Mouse (Mus musculus) embryonic facial prominence, embryonic 12.5 days (tissue): ENCODE measurements around the gene Fam217b. TPM values are rescaled to one million over a fixed set of nuclear protein-coding genes. Genes with fewer than 3 reads are reported as not detected.

Source experiments
- ATAC-seq: fragments of 200-750 bp; cut with Nextera tagmentation; 2 replicates; pipeline ENCODE4 v1.8.0; 2017; ENCODE audit not compliant: insufficient number of reproducible peaks, insufficient read depth, low FRiP score, low TSS enrichment
- H3K27ac ChIP-seq: fragments of 300-500 bp; sonication (generic); 2 replicates; pipeline ENCODE4 v1.5.1; 2016; ENCODE audit warnings: mild to moderate bottlenecking
- H3K27me3 ChIP-seq: fragments of 300-500 bp; sonication (generic); 2 replicates; pipeline ENCODE4 v1.6.1; 2016; ENCODE audit warnings: mild to moderate bottlenecking, moderate library complexity
- H3K36me3 ChIP-seq: fragments of 300-500 bp; sonication (generic); 2 replicates; pipeline ENCODE4 v1.6.1; 2016; ENCODE audit warnings: mild to moderate bottlenecking
- H3K4me1 ChIP-seq: fragments of 300-500 bp; sonication (generic); 2 replicates; pipeline ENCODE4 v1.6.1; 2016
- H3K4me2 ChIP-seq: fragments of 300-500 bp; sonication (generic); replicated peaks from 2 replicates; pipeline ENCODE4 v1.6.1; 2016; ENCODE audit warnings: mild to moderate bottlenecking, moderate library complexity
- H3K4me3 ChIP-seq: fragments of 300-500 bp; sonication (generic); 2 replicates; pipeline ENCODE4 v1.5.1; 2016; ENCODE audit warnings: mild to moderate bottlenecking
- H3K9ac ChIP-seq: fragments of 300-500 bp; sonication (generic); 2 replicates; pipeline ENCODE4 v1.6.1; 2016; ENCODE audit warnings: mild to moderate bottlenecking, moderate library complexity
- H3K9me3 ChIP-seq: fragments of 300-500 bp; sonication (generic); 2 replicates; pipeline ENCODE4 v1.6.1; 2016; ENCODE audit warnings: mild to moderate bottlenecking, moderate library complexity
- WGBS: fragments of 180-500 bp; shearing (Covaris S2); methylation state at CpG from one replicate; pipeline ENCODE4 v1.1.7; 2016; 5-methylcytosine and 5-hydroxymethylcytosine counted together
- polyA plus RNA-seq: library from polyadenylated mRNA; unstranded; fragments of >200 nt; fragmentation: Nextera tagmentation; extraction: Ambion mirVana; gene quantifications from 2 replicates; pipeline ENCODE4 v1.2.1, GENCODE M21; 2016

Gene Fam217b
- polyA plus RNA-seq, 1 experiment from 2014 or later = 4.7 TPM

DNA sequence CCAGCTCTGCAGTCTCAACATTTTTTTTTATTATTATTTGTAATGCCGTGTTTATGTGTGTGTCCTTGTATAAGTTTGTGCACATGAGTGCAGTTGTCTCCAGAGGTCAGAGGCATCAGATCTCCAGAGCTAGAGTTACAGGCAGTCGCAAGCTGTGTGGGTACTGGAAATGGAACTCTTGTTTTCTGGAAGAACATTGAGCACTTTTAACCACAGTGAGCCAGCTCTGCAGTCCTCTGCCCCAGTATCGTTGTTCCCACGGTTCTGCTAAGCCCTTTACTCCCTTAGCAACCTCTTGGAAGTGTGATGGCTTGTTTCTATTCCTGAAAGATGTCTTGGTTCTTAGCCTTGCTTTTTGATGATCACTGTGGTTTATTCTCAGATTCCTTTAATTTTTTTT, 35.1 kb downstream of the Fam217b start:
- H3K36me3 ChIP-seq = no peaks in the 10 kb centered on the region
- ATAC-seq = no peak
- no peaks in the 10 kb centered on the region for H3K9me3 ChIP-seq
- no peaks in the 10 kb centered on the region for H3K27me3 ChIP-seq
- no peak overlapping the region for H3K4me3 ChIP-seq
- no peaks in the 10 kb centered on the region; the same call in 1 of the 2 replicates for H3K4me1 ChIP-seq
- 77% methylated on average over 4 of the region's 4 CpGs for WGBS
- H3K9ac ChIP-seq = no peak overlapping the region
- H3K4me2 ChIP-seq = no peak overlapping the region
- H3K27ac ChIP-seq = no peak overlapping the region

DNA sequence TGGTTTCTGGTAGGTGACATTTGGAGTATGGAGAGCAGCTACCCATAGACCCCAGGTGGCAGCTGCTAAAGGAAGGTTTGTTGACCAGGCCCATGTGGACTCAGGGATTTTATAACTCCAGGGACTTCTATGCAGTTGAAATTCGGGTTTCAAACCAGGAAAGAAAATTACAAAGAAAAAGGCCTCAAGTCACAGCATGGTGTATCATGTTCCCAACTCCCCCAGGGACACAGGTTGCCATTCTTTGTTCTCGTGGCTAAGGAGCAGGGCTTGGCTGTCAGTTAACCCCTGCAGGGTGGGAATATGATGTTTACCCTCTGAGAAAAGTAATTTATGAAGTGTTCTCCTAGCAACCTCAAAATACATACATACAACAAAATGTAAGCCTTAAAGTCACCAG, 35.9 kb downstream of the Fam217b start:
- no peak overlapping the region for H3K4me3 ChIP-seq
- no peaks in the 10 kb centered on the region for H3K9me3 ChIP-seq
- 5% methylated on average over 2 of the region's 2 CpGs for WGBS
- H3K4me1 ChIP-seq = peaks cover 6% of the 10 kb centered on the region; the same call in 1 of the 2 replicates
- no peak for ATAC-seq
- no peaks in the 10 kb centered on the region for H3K36me3 ChIP-seq
- no peak overlapping the region for H3K4me2 ChIP-seq
- H3K27me3 ChIP-seq = no peaks in the 10 kb centered on the region
- no peak overlapping the region for H3K27ac ChIP-seq
- no peak overlapping the region for H3K9ac ChIP-seq

DNA sequence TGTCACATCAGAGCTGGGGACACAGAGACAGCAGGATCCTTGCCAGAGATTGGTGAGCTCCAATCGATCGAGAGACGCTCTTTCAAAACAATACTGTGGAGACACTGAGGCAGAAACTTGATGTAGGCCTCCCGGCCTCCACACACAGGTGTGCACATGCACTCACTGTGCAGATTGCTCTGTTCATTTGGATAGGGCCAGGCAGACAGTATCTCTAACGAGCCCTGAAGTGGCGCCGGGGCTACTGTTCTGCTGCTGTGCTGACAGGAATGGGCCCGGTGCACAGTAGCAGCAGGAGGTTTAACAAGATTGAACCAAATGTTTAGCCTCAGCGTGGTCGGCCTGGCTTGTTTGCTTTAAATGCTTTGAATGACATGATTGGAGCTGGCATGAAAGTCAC, 36.6 kb downstream of the Fam217b start:
- H3K27ac ChIP-seq = no peak overlapping the region
- WGBS = 63% methylated on average over 10 of the region's 10 CpGs
- no peak overlapping the region for H3K9ac ChIP-seq
- H3K4me2 ChIP-seq = no peak overlapping the region
- no peak overlapping the region for H3K4me3 ChIP-seq
- no peak for ATAC-seq
- peaks cover 10% of the 10 kb centered on the region; the same call in 1 of the 2 replicates for H3K4me1 ChIP-seq
- H3K27me3 ChIP-seq = no peaks in the 10 kb centered on the region
- no peaks in the 10 kb centered on the region for H3K36me3 ChIP-seq
- no peaks in the 10 kb centered on the region for H3K9me3 ChIP-seq

DNA sequence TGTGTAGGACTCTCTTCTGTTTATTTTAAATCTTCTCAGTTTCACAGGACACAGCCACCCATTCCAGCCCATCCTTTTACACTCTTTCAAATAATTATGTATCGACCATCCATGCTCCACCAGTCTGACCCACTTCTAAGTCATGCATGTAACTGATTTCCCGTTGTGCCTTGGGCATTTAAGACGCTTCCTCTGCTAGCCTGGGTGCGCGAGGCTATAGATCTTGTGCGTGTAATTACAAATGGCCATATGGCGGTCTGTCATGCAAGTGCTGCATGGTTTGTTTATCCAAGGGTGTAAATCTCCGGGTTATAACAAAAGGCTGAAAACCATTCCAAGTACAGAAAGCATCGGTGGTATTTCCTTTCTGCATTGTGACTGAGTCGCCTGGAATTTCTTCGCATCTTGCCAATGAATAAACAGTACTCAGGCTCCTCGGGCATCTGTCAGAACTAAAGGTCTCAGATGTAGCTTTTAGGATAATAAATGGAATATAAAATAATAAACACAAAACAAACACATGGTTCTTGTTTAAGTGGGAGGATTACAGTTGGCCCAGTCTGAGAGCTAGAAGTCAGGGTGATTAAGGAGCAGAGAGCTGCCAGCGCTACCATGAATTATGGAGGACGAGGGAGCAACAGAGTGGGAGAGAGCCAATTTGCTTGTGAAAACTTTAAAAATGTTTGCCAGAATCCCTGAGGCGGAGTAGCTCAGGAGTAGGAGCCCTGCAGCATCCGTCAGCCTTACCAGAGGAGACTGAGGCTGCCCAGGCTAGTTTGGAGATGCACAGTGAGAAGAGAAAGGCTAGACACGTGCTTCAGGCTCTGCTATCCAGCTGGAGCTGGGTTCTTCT, 40.6 kb downstream of the Fam217b start:
- no peaks in the 10 kb centered on the region for H3K9me3 ChIP-seq
- ATAC-seq = peak; percentile 38
- 30% methylated on average over 17 of the region's 17 CpGs for WGBS

DNA sequence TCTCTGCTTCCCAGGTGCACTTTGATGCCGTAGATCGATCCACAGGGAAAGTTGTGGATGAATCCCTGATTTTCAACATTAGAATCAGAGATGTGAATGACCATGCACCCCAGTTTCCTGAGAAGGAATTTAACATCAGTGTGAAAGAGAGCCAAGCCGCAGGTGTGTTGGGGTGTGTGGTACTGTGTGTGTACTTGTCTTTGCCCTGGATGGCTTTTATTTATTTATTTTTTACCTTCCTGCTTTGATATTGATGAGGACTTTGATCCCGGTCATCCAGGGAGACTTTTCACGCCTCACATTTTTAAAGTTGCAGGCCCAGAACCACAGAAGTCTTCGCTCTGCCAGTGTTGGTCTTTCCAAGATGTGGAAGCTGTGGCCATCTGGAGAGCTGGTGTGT, 43.1 kb downstream of the Fam217b start:
- ATAC-seq = no peak
- H3K27ac ChIP-seq = no peak overlapping the region
- no peak overlapping the region for H3K4me3 ChIP-seq
- H3K36me3 ChIP-seq = no peaks in the 10 kb centered on the region
- H3K4me1 ChIP-seq = peaks cover 10% of the 10 kb centered on the region; the same call in 1 of the 2 replicates
- no peak overlapping the region for H3K4me2 ChIP-seq
- no peaks in the 10 kb centered on the region for H3K9me3 ChIP-seq
- H3K27me3 ChIP-seq = no peaks in the 10 kb centered on the region
- 89% methylated on average over 6 of the region's 6 CpGs for WGBS
- no peak overlapping the region for H3K9ac ChIP-seq

More for the DNA sequence above, 40.6 kb downstream of the Fam217b start:
- Histone ChIP-seq H3K27ac (peak overlapping the region; percentile 69), H3K27me3 (no peaks in the 10 kb centered on the region), H3K4me3 (no peak overlapping the region), H3K4me1 (peaks cover 10% of the 10 kb centered on the region; the same call in 1 of the 2 replicates), H3K4me2 (peak overlapping the region; percentile 21; the same call in 1 of the 2 replicates), H3K9ac (no peak overlapping the region), H3K36me3 (no peaks in the 10 kb centered on the region)

DNA sequence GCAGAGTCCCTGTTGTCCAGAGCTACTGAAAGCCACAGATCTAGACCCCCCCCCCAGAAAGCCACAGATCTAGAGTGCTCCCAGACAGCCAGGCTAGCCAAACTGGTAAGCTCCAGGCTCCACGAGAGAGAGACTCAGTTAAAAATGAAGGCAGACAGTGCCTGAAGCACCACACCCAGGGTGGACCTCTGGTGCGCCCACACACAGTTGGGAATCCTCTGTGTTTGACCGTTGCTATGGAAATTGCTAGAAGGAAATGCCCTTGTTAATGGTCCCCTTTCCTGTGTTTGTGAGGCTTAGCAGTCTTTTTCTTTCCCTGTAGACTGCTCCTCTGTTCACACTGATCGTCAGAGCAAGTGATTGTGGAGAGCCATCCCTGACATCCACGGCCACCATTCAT, 46.0 kb downstream of the Fam217b start:
- H3K9me3 ChIP-seq = no peaks in the 10 kb centered on the region
- H3K4me3 ChIP-seq = no peak overlapping the region
- 70% methylated on average over 5 of the region's 5 CpGs for WGBS
- no peak for ATAC-seq
- H3K27me3 ChIP-seq = no peaks in the 10 kb centered on the region
- no peak overlapping the region for H3K4me2 ChIP-seq
- H3K36me3 ChIP-seq = no peaks in the 10 kb centered on the region
- H3K27ac ChIP-seq = no peak overlapping the region
- peaks cover 3% of the 10 kb centered on the region; the same call in 1 of the 2 replicates for H3K4me1 ChIP-seq
- no peak overlapping the region for H3K9ac ChIP-seq

DNA sequence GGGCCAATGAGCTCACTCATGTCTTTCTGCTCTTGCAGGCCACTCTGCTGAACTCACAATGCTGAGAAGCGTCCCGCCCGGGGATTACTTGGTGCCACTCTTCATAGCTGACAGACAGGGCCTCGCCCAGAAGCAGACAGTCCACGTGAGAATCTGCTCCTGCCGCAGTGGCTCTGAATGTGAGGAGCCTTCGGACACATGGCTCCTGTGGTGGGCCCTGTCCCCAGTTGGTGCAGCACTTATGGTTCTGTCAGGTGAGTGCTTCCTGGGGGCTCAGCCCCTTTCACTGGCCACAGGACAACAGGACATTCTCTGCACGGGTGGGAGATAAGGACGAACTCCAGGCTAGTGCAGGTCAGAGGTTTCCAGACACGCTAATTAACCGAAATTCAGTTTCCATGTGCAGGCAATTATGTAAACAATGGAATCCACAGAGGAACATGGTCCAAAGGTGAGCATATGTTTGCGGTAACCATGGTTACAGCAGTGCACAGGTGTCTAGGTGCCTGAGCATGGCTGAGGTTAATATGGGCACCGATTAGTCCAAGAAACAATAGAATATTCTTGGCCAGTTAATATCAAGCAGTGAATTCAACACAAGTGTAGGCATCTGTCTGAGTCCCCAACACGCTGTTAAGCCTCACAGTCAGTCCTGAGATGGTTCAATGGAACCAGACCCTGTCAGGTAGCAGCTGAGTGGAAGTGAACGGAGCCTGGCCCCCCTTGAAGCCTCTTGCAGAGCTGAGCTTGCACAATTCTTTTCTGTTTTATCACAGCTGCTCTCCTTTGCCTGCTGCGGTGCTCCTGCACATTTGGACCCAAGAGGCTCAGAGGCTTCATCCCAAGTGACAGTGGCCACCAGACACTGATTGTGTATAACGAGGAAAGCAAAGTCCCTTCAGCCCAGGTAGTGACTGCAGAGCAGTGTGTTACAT, 57.5 kb downstream of the Fam217b start:
- no peak for ATAC-seq
- WGBS = 62% methylated on average over 17 of the region's 17 CpGs
- no peaks in the 10 kb centered on the region for H3K27me3 ChIP-seq
- no peak overlapping the region for H3K27ac ChIP-seq
- H3K9me3 ChIP-seq = no peaks in the 10 kb centered on the region
- peaks cover 7% of the 10 kb centered on the region; the same call in 1 of the 2 replicates for H3K4me1 ChIP-seq
- H3K36me3 ChIP-seq = no peaks in the 10 kb centered on the region
- no peak overlapping the region for H3K4me3 ChIP-seq
- H3K9ac ChIP-seq = no peak overlapping the region
- H3K4me2 ChIP-seq = no peak overlapping the region

DNA sequence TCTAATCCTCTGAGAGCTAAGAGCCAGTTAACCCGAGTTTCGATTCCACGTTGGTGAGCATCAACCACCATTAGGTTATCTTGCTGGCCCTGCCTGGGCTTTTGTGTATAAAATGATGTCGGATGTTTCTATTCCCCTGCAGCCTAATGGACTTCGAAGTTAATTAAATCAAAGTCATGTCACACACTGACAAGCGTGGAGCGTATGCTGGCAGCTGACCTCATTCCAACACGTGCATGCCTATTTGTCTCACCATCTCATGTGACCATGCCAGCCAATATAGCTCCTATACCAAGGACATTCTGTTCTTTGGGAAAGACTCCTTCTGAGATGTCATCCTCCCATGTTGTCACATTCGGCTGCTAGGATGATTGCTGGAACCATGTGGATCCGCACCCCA, 59.6 kb downstream of the Fam217b start:
- Histone ChIP-seq H3K4me3 (no peak overlapping the region), H3K9ac (no peak overlapping the region), H3K36me3 (no peaks in the 10 kb centered on the region), H3K4me1 (peaks cover 7% of the 10 kb centered on the region; the same call in 1 of the 2 replicates), H3K9me3 (no peaks in the 10 kb centered on the region), H3K27ac (no peak overlapping the region), H3K4me2 (no peak overlapping the region), H3K27me3 (no peaks in the 10 kb centered on the region)
- 77% methylated on average over 10 of the region's 10 CpGs for WGBS
- no peak for ATAC-seq

Other genes starting within 250 kb of the Fam217b start
- gene Sycp2, start 6.8 kb upstream of the Fam217b start, polyA plus RNA-seq = 0.06 and 0.13 TPM in 2 replicates
- gene Ppp1r3d, start 52 bp upstream of the Fam217b start, polyA plus RNA-seq = 4.6 and 4.9 TPM in 2 replicates
- gene Cdh26, start 16.0 kb downstream of the Fam217b start, polyA plus RNA-seq = 0.45 and 0.58 TPM in 2 replicates